Mouse (Mus musculus): ENCODE measurements at regions not wholly inside any gene's neighbourhood (a gene's known extent, or its start where the extent isn't known, plus 50 kb on each side); places are given as distances from the start of the nearest gene placed in this dataset.

DNA sequence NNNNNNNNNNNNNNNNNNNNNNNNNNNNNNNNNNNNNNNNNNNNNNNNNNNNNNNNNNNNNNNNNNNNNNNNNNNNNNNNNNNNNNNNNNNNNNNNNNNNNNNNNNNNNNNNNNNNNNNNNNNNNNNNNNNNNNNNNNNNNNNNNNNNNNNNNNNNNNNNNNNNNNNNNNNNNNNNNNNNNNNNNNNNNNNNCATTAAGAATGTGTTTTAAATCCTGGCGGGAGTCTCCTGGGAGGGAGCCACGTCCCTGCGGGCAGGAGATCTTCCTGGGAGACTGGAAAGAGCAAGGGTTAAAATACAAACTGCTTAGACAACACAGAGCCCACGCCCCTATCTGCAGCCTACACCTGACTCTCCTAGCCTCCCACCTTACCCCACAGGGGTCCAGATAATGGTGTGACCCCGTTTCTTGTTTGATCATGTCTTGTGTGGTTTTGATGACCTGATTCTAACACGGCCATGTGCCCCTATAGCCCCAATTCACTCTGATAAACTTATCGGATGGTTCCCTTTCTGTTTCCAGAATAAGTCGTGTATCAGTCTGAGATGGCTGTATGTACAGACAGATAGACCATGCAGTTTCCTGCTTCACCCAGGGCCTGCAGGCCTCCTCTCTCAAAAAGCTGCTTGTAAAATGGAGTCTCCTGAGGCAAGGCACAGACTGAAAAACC is 160.8 kb downstream of the Rpl14 start:
- CTCF ChIA-PET: no interaction called here

DNA sequence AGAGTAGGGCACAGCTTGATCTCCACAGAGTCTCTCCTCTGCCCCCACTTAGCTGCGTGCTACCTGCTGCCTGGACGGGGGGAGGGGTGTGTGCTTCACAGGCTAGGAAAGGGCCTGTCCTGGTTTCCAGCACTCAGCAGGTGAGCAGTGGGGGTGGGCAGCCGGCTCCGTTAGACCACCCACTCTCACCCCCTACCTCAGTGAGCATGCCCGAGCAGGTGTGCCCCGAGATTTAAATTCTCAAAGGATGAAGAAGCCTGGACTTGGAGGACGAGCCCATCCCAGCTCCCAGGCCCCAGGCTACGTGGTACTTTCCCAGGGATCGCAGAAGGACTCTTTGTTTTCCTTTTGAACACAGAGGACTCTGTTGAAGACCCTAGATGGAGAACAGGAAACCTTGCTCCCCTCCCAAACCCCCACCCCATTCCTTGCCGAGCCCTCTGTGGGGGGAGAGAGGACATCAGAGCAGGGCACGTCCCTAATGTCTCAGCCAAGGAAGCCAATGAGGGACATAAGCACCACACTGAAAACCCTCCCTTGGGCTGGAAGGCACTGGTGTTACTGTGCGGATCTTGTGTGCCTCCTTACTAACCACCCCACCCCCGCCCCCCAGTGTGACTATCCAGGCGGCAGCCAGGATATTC is 161.5 kb downstream of the Rpl14 start:
- CTCF ChIA-PET: no interaction called here

DNA sequence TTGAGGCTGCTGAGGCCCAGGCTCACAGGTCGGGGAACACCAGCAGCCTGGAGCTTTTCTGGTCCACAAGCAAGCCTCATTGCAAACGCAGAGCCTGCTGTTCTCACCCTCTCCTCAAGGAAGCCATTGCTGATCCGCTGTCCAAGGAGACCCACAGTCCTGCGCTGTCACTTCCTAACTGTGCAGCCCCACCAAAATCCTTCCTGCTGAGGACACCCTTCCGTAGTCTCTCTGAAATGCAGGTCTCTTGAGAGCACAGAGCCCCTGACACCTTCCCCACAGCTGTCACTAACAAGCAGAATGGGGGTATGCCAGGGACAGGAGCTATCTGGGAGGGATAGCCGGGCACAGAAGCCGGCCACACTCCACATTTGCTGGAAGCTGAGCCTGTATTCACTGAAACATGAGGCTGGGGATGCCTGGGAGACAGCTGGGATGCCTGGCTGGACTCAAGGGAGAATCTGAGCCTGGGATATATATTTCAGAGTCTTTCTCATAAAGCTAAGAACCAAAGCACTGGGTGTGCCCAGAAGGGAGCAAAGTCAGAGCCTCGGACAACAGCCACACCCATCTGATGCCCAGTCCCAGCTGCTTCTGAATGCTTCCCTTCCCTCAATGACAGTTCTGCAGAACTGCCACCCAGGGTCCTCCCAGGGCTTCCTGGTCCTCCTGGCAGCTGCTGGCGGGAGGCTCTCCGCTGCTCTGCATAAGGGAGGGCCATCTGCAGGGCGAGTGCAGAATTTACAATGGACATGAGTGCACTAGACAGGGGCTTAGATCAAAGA is 162.6 kb downstream of the Rpl14 start:
- CTCF ChIA-PET: no interaction called here

DNA sequence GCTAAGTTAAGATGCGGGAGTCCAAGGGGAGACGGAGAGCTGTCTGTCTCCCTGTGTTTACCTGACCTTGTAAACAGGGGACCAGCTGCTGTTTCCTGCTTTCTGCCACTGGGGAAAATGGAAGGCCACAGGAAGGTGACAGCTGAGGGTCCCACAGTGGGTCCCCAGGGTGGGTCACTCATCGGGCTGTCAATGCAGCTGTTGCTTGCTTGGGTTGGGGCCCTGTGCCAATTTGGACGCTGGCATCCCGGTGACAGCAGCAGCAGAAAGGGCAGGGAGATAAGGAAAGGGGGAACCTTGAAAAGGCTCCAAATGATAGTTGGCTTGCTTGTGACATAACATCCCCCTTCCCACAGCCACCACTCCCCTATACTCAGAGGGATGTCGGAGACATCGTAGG is 164.0 kb downstream of the Rpl14 start:
- CTCF ChIA-PET: no interaction called here

DNA sequence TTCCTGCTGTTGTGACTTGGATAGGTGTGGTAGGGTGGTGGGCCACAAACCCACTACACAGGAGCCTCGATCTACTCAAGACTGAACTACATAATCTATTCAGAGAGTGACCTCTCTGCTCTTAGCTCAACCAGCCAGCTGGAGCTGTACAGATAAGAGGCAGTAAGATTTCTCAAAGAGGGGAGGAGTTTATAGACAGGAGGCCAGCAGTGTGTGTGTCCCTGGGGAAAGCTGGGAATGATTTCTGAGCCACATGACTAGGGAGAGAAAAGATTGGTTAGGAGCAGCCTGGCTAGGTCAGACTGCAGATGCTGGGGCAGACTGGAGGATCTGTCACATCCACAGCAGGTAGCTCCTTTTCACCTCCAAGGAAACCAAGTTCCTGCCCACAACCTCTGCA is 166.7 kb downstream of the Rpl14 start:
- CTCF ChIA-PET: no interaction called here

DNA sequence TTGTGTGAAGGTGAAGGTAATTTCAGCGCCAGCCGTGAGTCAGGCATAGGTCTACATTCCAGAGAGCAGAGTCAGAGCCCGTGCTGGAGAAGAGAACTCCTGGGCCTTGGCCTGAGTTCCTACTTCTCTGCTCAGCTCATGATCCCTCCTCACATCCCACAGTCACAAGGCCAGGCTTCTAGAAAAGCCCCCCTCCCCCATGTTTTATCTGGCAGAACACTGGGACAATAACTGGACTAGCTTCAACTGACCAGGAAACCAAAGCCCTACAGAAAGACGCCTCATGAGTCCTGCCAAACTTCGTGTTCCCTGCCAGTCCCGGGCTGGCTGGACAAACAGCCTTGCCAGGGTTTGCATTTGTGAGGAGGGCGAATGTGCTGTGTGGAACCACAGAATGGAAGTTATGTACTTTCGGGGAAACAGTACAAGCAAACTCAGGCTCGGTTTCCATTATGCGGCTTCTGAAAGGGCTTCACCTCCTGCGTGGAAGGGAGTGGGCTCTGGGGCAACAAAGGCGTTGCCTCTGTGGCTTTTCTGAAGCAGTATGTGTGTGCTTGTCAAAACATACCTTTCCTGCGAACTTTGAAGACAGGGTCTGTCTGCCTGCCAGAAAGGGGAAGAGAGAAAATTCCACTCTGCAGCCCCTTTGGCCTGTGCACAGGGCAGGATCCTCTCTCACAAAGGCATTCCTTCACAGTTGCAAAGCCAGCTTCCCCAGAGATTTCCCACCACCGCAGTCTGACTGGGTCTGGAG is 168.1 kb downstream of the Rpl14 start:
- CTCF ChIA-PET: no interaction called here

DNA sequence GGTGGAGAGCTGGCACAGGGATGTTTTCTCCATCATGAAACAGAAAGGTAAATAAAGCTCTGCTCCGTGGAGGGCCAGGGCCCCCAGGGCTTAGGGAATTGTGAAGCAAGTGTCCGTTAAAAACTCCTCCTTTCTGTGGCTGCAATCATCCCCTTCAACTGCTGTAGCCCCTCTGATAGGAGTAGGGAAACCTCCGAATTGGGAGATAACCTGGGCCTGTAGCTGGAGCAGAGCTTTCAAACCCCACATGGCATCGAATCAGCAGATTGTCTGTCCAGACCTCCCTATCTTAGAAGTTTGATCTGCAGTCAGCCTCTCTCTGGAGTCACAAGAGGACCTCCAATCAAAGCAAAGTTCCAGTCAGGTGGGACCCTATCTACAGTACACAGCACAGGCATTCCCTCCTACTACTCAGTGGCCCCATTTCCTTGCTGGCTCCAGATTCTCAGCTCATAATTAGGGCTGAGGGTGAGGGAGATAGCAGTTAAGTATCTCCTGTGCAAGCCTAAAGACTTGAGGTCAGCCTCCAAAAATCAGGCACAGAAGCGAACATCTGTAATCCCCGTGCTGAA is 168.8 kb downstream of the Rpl14 start:
- CTCF ChIA-PET: no interaction called here

DNA sequence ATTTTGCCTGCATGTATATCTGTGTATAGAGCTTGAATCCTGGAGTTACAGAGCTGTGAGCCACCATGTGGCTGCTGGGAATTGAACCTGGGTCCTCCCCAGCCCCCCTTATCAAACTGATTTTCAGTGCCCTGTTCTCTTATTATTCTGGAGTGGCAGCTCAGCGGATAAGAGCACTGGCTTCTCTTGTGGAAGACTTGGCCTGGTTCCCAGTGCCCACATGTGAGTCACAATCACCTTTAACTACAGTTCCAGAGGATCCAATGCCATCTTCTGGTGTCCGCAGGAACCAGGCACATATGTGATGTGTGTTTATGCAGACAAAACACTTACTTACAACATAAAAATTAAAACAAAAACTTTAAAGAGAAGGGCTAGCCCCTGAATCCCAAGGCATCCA is 170.3 kb downstream of the Rpl14 start:
- CTCF ChIA-PET: no interaction called here

DNA sequence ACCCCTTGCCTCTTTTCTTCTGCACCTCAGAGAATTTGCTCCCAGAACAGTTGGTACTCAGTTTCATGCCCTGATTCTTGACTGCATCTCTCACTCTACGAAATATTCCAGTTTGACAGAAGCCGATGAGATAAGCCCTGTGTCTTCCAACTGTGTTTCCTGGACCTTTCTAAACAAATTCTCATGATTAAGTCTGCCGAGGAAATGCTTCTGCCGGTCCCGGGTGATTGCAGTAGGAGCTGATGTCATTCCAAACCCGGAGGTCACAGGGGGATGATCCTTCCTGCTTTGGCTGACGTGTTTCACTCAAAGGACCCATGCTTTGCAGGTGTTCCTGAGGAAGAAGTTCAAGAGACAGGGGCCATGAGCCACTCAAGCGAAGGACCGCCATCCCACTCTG is 172.2 kb downstream of the Rpl14 start:
- CTCF ChIA-PET: no interaction called here

DNA sequence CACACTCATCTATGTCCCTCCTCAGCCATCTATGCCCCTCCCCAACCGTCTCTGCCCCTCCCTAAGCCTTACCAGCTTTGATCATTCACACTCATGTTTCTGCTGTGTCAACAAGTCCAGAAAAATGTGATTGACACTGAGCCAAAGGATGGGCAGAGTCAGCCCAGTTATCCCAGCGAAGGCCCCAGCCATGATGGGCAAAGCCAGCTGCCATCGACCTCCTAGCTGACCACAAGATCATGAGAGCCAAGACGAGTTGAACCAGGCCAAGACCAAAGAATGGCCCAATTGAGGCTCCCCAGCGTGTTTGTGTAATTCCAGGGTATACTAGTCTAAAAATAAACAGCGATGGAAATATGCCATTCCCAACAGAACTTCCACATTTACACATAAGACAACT is 174.4 kb downstream of the Rpl14 start:
- CTCF ChIA-PET: no interaction called here

DNA sequence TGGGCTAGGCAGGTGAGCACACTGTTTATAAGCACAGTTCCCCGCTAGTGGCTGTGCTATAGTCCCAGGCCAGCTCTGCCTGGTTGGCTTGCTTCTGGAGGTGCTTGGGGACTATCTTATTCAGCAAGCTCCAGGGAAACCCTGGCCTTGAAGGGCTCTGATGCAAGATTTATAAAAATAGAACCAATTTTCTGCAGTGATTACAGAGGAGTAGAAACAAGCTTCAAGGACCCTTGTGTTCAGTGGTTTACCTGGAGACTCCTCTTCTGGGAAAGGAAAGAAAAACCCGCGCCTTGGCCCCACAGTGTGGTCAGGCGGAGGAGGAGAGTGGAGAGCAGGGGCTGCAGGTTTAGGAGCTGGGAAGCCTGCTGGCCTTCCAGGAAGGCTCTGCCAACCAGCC is 178.2 kb upstream of the Ctnnb1 start:
- CTCF ChIA-PET: no interaction called here

DNA sequence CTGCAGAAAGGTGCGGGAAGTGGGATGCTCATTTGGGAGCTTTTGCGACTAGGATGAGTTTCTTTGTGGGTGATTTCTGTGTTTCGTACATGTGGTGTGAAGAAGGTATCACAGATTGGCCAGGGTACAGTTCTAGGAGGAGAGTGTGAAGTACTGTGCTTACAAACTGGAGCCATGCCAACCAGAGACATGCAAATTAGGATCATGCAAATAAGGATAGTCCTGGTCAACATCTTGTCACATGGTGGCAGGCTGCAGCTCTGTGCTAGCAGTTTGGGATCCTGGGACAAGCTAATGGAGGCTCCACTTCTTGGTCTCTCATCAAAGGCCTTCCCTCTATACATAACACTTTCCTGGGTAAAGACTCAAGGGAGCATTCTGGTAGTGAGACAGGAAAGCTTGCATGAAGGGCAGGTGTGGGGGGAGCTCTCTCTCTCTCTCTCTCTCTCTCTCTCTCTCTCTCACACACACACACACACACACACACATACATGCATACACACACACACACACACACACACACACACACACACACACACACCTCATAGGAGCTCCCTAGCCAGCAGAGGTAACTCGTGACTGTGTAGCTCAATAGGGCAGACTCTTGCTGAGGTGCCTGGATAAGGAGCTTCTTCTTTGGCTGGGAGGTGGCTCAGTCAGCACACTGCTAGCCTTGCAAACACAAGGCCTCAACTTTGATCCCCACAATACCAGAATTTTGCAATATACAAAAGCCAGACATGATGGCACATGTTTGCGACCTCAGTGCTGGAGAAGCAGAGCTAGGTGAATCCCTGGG is 177.1 kb upstream of the Ctnnb1 start:
- CTCF ChIA-PET: no interaction called here

DNA sequence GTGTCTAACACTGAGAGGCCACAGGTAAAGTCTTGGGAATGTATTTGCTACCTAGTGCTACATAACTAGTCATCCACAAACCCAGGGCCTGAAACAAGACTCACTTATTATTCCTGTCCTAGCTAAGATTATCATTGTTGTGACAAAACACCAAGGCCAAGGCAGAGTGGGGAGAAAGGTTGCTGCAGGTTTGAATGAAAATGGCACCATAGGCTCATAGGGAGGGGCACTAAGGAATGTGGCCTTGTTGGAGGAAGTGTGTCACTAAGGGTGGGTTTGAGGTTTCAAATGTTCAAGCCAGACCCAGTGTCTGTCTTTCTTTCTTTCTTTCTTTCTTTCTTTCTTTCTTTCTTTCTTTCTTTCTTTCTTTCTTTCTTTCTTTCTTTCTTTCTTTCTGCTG is 174.9 kb upstream of the Ctnnb1 start:
- CTCF ChIA-PET: no interaction called here

DNA sequence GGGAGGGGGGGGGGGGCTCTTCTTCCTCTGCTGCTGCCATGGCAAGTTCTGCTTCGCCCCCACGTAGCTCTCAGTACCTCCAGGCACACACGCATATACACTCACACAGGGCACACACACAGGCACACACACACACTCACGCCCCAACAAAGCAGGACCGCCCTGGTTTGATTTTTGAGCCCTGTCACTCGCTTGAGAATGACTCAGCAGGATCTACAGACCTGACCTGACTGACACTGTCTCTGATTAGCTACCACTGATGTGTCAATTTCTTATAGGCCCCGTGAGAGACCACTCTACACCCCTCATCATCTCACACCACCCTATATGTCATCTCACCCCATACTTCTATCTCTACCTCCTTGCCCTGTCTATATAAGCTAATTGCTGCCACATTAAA is 173.5 kb upstream of the Ctnnb1 start:
- CTCF ChIA-PET: no interaction called here

DNA sequence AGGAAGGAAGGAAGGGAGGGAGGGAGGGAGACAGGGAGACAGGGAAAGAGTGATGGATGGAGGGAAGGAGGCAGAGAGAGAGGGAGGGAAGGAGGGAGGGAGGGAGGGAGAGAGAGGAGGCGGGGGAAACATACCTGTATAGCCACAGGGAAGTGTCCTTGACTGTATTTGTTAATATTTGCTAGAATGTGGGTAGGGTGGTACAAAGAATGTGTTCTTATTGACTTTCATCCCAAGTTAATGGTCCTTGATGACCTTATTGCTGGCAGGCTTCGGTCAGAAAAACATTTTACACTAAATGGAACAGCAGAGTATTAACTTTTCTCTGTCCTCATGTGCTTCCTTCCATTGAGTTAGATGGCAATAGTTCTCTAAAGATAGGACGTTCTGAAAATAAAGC is 171.0 kb upstream of the Ctnnb1 start:
- CTCF ChIA-PET: no interaction called here

DNA sequence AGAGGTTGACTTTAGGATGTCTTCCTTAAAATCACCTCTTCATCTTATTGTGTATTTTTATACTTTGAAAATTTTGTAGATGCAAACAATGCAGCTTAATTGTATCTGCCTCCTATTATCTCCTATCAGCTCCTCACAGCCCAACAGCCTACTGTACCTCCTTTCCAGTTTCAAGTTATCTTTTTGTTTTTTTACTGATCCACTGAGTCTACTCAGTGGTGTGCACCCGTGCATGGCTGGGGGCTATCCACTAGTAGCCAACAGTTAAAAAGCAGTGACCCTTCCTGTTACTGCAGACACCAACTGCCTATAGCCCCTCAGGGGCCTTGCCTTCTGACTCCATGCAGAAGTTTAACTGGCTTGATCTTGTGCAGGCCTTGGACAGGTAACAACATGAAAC is 170.4 kb upstream of the Ctnnb1 start:
- CTCF ChIA-PET: no interaction called here

DNA sequence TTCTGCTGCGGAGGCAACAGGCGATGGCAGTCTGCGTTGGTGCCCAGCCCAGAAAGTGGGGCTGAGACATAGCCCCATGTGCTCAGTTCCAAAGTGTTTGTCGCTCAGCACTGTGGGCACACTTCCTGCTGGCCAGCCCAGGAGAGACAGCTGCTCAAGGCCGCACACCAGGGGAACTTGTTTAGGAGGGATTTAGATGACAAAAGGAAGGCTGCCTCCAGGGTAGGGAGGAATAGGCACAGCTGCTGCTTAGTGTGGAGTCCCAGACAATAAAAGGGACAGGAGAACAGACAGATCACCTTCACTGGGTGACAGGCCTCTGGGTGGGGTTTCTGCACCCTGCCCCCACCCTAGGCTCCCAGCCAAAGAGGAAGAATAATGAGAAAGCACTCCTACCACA is 169.2 kb upstream of the Ctnnb1 start:
- CTCF ChIA-PET: no interaction called here

DNA sequence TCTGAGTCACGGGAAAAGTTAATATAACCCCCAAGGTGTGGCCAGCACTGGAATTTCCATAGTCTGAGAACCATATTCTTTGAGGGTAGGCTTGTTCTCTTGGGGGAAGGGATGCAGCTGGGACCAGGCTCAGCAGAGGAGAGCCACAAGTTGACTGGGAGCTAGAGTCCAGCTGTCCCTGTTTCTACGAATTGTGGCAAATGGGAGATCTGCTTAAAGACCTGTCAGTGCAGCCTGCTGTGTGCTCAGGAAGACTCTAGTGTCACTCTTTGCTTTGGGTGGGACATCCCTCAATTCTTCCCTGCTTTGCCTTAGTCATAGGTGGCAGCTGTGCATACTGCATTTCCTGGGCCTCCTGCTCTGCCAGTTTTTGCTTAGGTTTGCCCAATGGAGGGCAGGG is 165.2 kb upstream of the Ctnnb1 start:
- CTCF ChIA-PET: no interaction called here

DNA sequence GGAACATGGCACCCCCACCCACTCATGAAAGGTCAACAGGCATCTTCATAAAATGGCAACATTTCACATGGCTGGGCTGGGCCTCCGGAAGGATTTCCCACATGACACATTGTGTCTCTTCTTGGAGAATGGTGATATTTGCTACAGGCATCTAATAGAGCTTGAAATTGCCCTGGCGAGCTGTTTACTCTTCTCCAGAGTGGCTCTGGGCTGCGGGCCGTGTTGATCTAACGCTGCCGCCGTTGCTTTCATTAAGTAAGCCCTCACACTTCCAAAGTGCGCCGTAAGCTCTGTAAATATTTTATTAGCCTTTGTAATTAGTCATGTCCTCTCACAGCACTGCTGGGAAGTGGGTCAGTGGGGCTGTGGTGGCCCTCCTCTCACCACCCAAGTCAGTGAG is 164.4 kb upstream of the Ctnnb1 start:
- CTCF ChIA-PET: no interaction called here

DNA sequence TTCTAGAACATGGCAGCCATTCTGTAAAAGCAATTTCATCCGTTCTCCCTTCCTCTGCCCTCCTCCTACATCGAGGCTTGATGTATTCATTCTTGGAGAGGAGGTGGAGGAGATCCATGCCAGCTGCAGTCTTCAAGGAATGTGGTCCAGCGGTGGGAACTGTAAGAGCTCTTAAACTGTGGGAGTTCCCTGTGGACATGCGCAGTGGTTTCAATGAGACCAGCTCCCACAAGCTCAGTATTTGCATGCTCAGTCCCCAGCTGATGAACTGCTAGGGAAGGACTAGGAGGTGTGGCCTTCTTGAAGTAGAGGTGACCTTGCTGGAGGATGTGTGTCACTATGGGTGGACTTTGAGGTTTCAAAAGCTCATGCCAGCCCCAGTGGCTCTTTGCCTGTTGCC is 163.7 kb upstream of the Ctnnb1 start:
- CTCF ChIA-PET: no interaction called here

DNA sequence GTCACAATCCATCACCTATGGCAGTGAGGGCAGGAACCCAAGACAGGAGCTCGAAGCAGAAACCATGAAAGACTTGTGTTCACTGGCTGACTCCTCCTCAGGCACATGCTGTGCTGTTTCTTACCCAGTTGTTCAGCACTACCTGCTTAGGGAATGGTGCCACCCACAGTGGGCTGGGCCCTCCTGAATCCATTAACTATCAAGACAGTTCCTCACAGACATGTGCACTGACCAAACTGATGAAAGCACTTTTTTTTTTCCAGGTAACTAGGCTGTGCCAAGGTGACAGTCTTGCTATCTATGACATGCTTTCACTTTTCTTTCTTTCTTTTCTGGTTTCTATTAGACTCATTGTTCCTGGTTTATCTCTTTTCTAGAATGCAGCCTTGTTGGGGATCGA is 162.1 kb upstream of the Ctnnb1 start:
- CTCF ChIA-PET: no interaction called here

DNA sequence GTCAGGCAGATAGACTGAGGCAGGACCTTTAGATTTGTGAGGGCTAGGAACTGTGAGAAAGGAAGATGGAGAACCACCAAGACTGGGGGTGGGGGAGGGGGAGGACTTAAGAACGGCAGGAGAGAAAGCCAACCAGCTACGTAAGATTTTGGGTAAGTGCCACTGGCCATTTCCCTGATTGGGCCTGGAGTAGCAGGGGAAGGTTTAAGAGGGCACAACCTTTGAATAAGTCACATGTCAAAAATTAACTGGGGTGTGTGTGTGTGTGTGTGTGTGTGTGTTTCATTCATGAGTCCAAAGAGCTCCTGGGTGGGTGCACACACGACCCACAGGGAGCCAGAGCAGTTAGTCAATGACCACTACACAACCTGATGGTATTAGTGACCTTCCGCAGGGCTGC is 161.6 kb upstream of the Ctnnb1 start:
- CTCF ChIA-PET: no interaction called here
